Mouse (Mus musculus) leukemia stem cell, adult 10-12 weeks (primary cell): ENCODE results near the gene Atp6v1e1. TPM values are rescaled to one million over a fixed set of nuclear protein-coding genes. Genes with fewer than 3 reads are reported as not detected.

ENCODE experiments used
- polyA plus RNA-seq: library from polyadenylated mRNA; stranded (reverse); fragments of >175 nt; gene quantifications from 2 replicates; pipeline ENCODE4 v1.2.3, GENCODE M21; 2012; ENCODE audit warnings: low replicate concordance

The Atp6v1e1 gene
- polyA plus RNA-seq = 18.6 and 82.6 TPM in 2 replicates

GRCm38 (mm10) chr6:120822307-120822928 is at the start of gene Atp6v1e1:
Gene Atp6v1e1, minus strand, starts transcription at chr6:120822793.

GRCm38 (mm10) chr6:120835474-120836374 is 13.1 kb upstream of the Atp6v1e1 start, which contains the start of gene Bcl2l13:
Gene Bcl2l13, plus strand, starts transcription at chr6:120836212.

GRCm38 (mm10) chr6:120773149-120773628 is 49.4 kb downstream of the Atp6v1e1 start, which contains the start of gene Slc25a18:
Gene Slc25a18, plus strand, starts transcription at chr6:120773578.

Other genes with a start within 250 kb of the Atp6v1e1 start
- gene Cecr2, start 156.4 kb downstream of the Atp6v1e1 start, polyA plus RNA-seq = 52.4 and 81.6 TPM in 2 replicates
- gene Slc25a18, start 49.2 kb downstream of the Atp6v1e1 start, polyA plus RNA-seq = 0.68 and 1.1 TPM in 2 replicates
- gene Bcl2l13, start 13.4 kb upstream of the Atp6v1e1 start, polyA plus RNA-seq = 367 and 502 TPM in 2 replicates
- gene Bid, start 94.1 kb upstream of the Atp6v1e1 start, polyA plus RNA-seq = 6.6 and 13.5 TPM in 2 replicates